Mouse (Mus musculus): Measurements from ENCODE around the gene Lrrc7.

The Lrrc7 gene

GRCm38 (mm10) chr3:158561987-158562360 is at the start of gene Lrrc7:
Lrrc7 (minus strand) TSS chr3:158562221.
- no peak for DNase-seq (ENCODE audit: low read depth in 2 of 2, low spot score in 2 of 2)

GRCm38 (mm10) chr3:158607065-158607464 is 45.0 kb upstream of the Lrrc7 start:
- DNase-seq (ENCODE audit: low read depth in 2 of 2, low spot score in 2 of 2): no peak

- DNase-seq (ENCODE audit: low read depth in 2 of 2, low spot score in 2 of 2): no peak
Observed at GRCm38 (mm10) chr3:158605274-158605673, 43.3 kb upstream of the Lrrc7 start.

GRCm38 (mm10) chr3:158561256-158561986 is 600 bp downstream of the Lrrc7 start:
- no peak for DNase-seq (ENCODE audit: low read depth in 2 of 2, low spot score in 2 of 2)

GRCm38 (mm10) chr3:158560891-158561255 is 1.1 kb downstream of the Lrrc7 start:
- DNase-seq (ENCODE audit: low read depth in 2 of 2, low spot score in 2 of 2): no peak

GRCm38 (mm10) chr3:158559691-158560650 is 2.0 kb downstream of the Lrrc7 start:
- DNase-seq (ENCODE audit: low read depth in 2 of 2, low spot score in 2 of 2): no peak

GRCm38 (mm10) chr3:158559131-158559658 is 2.8 kb downstream of the Lrrc7 start:
- no peak for DNase-seq (ENCODE audit: low read depth in 2 of 2, low spot score in 2 of 2)

- no peak for DNase-seq (ENCODE audit: low read depth in 2 of 2, low spot score in 2 of 2)
Observed at GRCm38 (mm10) chr3:158558631-158559030, 3.4 kb downstream of the Lrrc7 start.

- no peak for DNase-seq (ENCODE audit: low read depth in 2 of 2, low spot score in 2 of 2)
Observed at GRCm38 (mm10) chr3:158554280-158554679, 7.7 kb downstream of the Lrrc7 start.

- DNase-seq (ENCODE audit: low read depth in 2 of 2, low spot score in 2 of 2): no peak
Observed at GRCm38 (mm10) chr3:158552105-158552504, 9.9 kb downstream of the Lrrc7 start.

- DNase-seq (ENCODE audit: low read depth in 2 of 2, low spot score in 2 of 2): no peak
Observed at GRCm38 (mm10) chr3:158543481-158543880, 18.5 kb downstream of the Lrrc7 start.

- DNase-seq (ENCODE audit: low read depth in 2 of 2, low spot score in 2 of 2): no peak
Observed at GRCm38 (mm10) chr3:158532859-158533258, 29.2 kb downstream of the Lrrc7 start.

GRCm38 (mm10) chr3:158528471-158528870 is 33.5 kb downstream of the Lrrc7 start:
- no peak for DNase-seq (ENCODE audit: low read depth in 2 of 2, low spot score in 2 of 2)

- no peak for DNase-seq (ENCODE audit: low read depth in 2 of 2, low spot score in 2 of 2)
Observed at GRCm38 (mm10) chr3:158493730-158494129, 68.3 kb downstream of the Lrrc7 start.

- no peak for DNase-seq (ENCODE audit: low read depth in 2 of 2, low spot score in 2 of 2)
Observed at GRCm38 (mm10) chr3:158479677-158480076, 82.3 kb downstream of the Lrrc7 start.

- DNase-seq (ENCODE audit: low read depth in 2 of 2, low spot score in 2 of 2): no peak
Observed at GRCm38 (mm10) chr3:158400600-158400999, 161.4 kb downstream of the Lrrc7 start.

GRCm38 (mm10) chr3:158391534-158391933 is 170.5 kb downstream of the Lrrc7 start:
- DNase-seq (ENCODE audit: low read depth in 2 of 2, low spot score in 2 of 2): no peak

GRCm38 (mm10) chr3:158388076-158388454 is 174.0 kb downstream of the Lrrc7 start:
- no peak for DNase-seq (ENCODE audit: low read depth in 2 of 2, low spot score in 2 of 2)

- no peak for DNase-seq (ENCODE audit: low read depth in 2 of 2, low spot score in 2 of 2)
Observed at GRCm38 (mm10) chr3:158387413-158388075, 174.5 kb downstream of the Lrrc7 start.

- no peak for DNase-seq (ENCODE audit: low read depth in 2 of 2, low spot score in 2 of 2)
Observed at GRCm38 (mm10) chr3:158386848-158387247, 175.2 kb downstream of the Lrrc7 start.

GRCm38 (mm10) chr3:158375885-158376284 is 186.1 kb downstream of the Lrrc7 start:
- no peak for DNase-seq (ENCODE audit: low read depth in 2 of 2, low spot score in 2 of 2)
